Mouse (Mus musculus) heart, adult 2 months (tissue): Measurements from ENCODE around the gene Scd3. TPM values are rescaled to one million over a fixed set of nuclear protein-coding genes. Genes with fewer than 3 reads are reported as not detected.
"Not testable (repeated sequence)": the region's sequence is repeated elsewhere in the genome, so short reads cannot be mapped to it uniquely, and the experiment has no call there.

Source experiments
- DNase-seq, 2 experiments: peaks; one replicate each; pipeline ENCODE4 v3.0.0; 2021
- H3K27ac ChIP-seq: fragments of 200-600 bp; 2 replicates; pipeline ENCODE4 v1.8.1; 2022
- H3K27me3 ChIP-seq: fragments of 200-500 bp; 2 replicates; pipeline ENCODE4 v1.6.1; 2012; ENCODE audit warnings: mild to moderate bottlenecking, low read length, inconsistent platforms, mixed read lengths; ENCODE audit not compliant: control insufficient read depth, insufficient read depth
- H3K36me3 ChIP-seq: fragments of 200-500 bp; 2 replicates; pipeline ENCODE4 v1.6.1; 2012; ENCODE audit warnings: low read length, inconsistent platforms; ENCODE audit not compliant: control insufficient read depth, insufficient read depth
- H3K4me1 ChIP-seq: fragments of 200-500 bp; 2 replicates; pipeline ENCODE4 v1.6.1; 2011; ENCODE audit warnings: low read length; ENCODE audit not compliant: control insufficient read depth, insufficient read depth
- H3K4me3 ChIP-seq: fragments of 200-600 bp; 2 replicates; pipeline ENCODE4 v1.8.1; 2022
- H3K79me2 ChIP-seq: fragments of 200-500 bp; replicated peaks from 2 replicates; pipeline ENCODE4 v1.6.1; 2012; ENCODE audit warnings: mild to moderate bottlenecking, inconsistent platforms, low read length, moderate library complexity, mixed read lengths; ENCODE audit not compliant: control insufficient read depth, insufficient read depth
- H3K9ac ChIP-seq: fragments of 200-500 bp; 2 replicates; pipeline ENCODE4 v1.6.1; 2012; ENCODE audit warnings: low read depth, mild to moderate bottlenecking, control low read depth, inconsistent platforms, low read length, mixed read lengths
- CTCF ChIP-seq: fragments of 200-600 bp; IDR thresholded peaks from 2 replicates; pipeline ENCODE4 v1.8.1; 2022; ENCODE audit warnings: antibody characterized with exemption, mild to moderate bottlenecking, moderate library complexity
- EP300 ChIP-seq: fragments of 200-500 bp; IDR thresholded peaks from 2 replicates; pipeline ENCODE4 v1.6.1; 2011; ENCODE audit warnings: low read depth, low read length, control low read depth; ENCODE audit not compliant: insufficient read depth
- POLR2A ChIP-seq: fragments of 200-500 bp; IDR thresholded peaks from 2 replicates; pipeline ENCODE4 v1.6.1; 2011; ENCODE audit warnings: mild to moderate bottlenecking, low read depth, low read length, control low read depth; ENCODE audit not compliant: insufficient read depth
- WGBS: fragments of 180-500 bp; shearing (Covaris S2); methylation state at CpG from one replicate; pipeline ENCODE4 v1.1.7; 2018; 5-methylcytosine and 5-hydroxymethylcytosine counted together
- intact Hi-C: fragments of 180-260 bp; cut with DNase I; formaldehyde crosslinking; loops from one replicate; pipeline ENCODE4 v1.15.1; 2025
- polyA plus RNA-seq: library from polyadenylated mRNA; depleted of rRNA; stranded (reverse); fragments of >200 nt; gene quantifications from 2 replicates; pipeline ENCODE4 v1.2.3, GENCODE M21; 2012
- total RNA-seq, 2 experiments: library from RNA; stranded (reverse); gene quantifications; 2 replicates each; pipeline ENCODE4 v1.2.3; 2021

The Scd3 gene
- total and polyA plus RNA-seq, 3 experiments: 0.13 to 0.37 TPM; not detected in 1

- intact Hi-C loops: no loop called here
- TF ChIP-seq POLR2A: no peak
- TF ChIP-seq EP300: no peak
- no peak for TF ChIP-seq CTCF
- Histone ChIP-seq H3K27me3 (no peaks in the 10 kb centered on the region), H3K4me1 (peaks cover 5% of the 10 kb centered on the region), H3K79me2 (no peaks in the 10 kb centered on the region), H3K4me3 (no peak overlapping the region), H3K36me3 (peaks cover 3% of the 10 kb centered on the region), H3K9ac (no peak overlapping the region), H3K27ac (no peak overlapping the region)
- DNase-seq: no peak
- 35% methylated on average over 5 of the region's 5 CpGs for whole genome bisulfite sequencing
These were observed 73.8 kb downstream of the Scd3 start for GRCm38 (mm10) chr19:44276861-44277260.

DNA sequence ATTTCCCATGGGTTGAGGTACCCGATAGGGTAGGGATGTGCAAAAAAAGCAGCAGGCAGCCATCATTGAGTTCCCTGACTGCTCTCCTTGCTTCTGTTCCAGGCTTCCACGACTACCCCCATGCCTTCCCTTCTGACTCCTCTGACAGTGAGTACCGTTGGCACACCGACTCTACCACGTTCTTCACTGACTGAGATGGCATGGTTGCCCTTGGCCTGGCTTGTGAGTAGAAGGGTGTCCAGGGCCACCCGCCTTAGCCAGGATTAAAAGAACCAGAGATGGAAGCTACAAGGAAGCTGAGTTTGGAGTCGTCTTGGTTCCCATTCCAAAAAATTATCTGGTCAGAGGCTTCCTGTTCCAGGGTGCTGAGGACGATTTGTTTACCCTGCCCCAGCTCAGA lies 74.9 kb downstream of the Scd3 start:
- DNase-seq: no peak
- H3K27me3 ChIP-seq: no peaks in the 10 kb centered on the region
- intact Hi-C loops: no loop called here
- no peak overlapping the region for H3K27ac ChIP-seq
- no peak for TF ChIP-seq POLR2A
- TF ChIP-seq EP300: no peak
- no peak for TF ChIP-seq CTCF
- no peaks in the 10 kb centered on the region for H3K79me2 ChIP-seq
- peaks cover 3% of the 10 kb centered on the region for H3K36me3 ChIP-seq
- peaks cover 5% of the 10 kb centered on the region for H3K4me1 ChIP-seq
- H3K9ac ChIP-seq: no peak overlapping the region
- WGBS: 79% methylated on average over 8 of the region's 8 CpGs
- H3K4me3 ChIP-seq: no peak overlapping the region

DNA sequence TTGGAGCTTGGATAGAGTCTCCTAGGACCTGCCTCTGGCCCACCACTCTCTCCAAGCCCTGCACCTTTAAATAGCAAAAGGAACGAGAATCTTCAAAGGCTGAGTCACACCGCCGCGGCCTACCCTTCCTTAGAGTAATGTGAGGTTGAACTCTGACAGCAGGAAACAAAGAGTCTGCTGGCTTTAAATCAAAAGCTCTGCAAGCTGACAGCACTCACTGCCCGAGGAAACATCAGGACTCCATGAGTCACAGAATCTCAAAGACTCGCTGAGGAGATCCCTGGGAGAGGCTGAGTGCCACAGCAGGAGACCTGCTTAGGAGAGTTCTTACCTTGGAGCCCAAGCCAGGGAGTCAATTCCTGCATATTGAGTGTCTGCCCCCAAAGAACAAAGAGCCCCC lies 77.7 kb downstream of the Scd3 start:
- 16% methylated on average over 6 of the region's 6 CpGs for WGBS
- Histone ChIP-seq H3K9ac (no peak overlapping the region), H3K79me2 (no peaks in the 10 kb centered on the region), H3K27ac (peak overlapping the region; percentile 54), H3K27me3 (no peaks in the 10 kb centered on the region), H3K4me1 (peaks cover 10% of the 10 kb centered on the region), H3K4me3 (no peak overlapping the region), H3K36me3 (peaks cover 3% of the 10 kb centered on the region)
- no peak for TF ChIP-seq POLR2A
- TF ChIP-seq EP300: no peak
- TF ChIP-seq CTCF: no peak
- intact Hi-C loops: no loop called here
- DNase-seq: no peak

GRCm38 (mm10) chr19:44281825-44282447 lies 78.9 kb downstream of the Scd3 start:
- intact Hi-C loops, H3K4me1 ChIP-seq, H3K9ac ChIP-seq, H3K36me3 ChIP-seq, H3K27me3 ChIP-seq, H3K79me2 ChIP-seq, DNase-seq, H3K27ac ChIP-seq, H3K4me3 ChIP-seq: not testable (repeated sequence)
- 46% methylated on average over 1 of the region's 1 CpGs for WGBS

- Histone ChIP-seq H3K9ac (no peak overlapping the region), H3K36me3 (peaks cover 3% of the 10 kb centered on the region), H3K4me3 (no peak overlapping the region), H3K27me3 (no peaks in the 10 kb centered on the region), H3K27ac (no peak overlapping the region), H3K79me2 (no peaks in the 10 kb centered on the region), H3K4me1 (peaks cover 8% of the 10 kb centered on the region)
- intact Hi-C loops: no loop called here
- WGBS: 63% methylated on average over 9 of the region's 9 CpGs
- DNase-seq: no peak
- TF ChIP-seq POLR2A: no peak
- TF ChIP-seq CTCF: no peak
- TF ChIP-seq EP300: no peak
These were observed 79.6 kb downstream of the Scd3 start for GRCm38 (mm10) chr19:44282534-44283156.

DNA sequence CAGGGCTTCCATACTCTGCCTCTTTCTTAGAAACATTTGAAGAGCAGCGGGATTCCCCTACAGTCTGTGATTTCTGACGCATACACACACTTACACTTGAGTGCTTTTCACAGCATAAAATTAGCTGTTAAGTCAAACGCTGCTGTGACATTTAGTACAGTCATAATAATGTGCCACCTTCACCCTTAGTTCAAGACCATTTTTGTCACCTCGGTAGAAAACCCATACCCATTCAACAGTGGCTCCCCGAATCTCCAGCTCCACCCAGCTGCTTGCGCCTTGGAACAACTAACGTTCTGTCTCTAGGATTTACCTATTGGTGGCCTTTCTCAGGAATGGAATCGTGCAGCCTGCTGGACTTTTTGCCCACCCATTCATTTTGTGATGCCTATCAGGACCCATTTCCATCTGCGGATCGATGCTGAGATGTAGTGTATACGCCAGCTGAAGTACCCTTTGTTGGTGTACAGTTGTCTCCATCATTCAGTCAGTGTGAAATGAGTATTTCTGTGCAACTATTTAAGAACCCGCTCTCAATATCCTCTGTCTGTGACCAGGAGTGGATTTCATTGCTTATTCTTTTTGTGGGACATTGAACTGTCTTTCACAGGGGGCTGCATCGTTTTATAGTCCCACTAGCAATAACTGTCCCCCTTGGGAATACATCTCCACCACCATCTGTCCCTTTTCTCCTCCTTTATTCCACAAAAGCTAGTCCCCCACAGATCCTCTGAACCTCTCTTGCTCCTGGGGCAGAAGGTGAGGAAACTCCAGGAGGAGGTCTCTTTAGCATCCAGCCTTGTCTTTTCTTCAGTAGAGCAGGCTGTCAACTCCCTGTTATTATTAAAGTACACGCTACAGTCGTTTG lies 80.3 kb downstream of the Scd3 start:
- Histone ChIP-seq H3K4me1 (peaks cover 8% of the 10 kb centered on the region), H3K27ac (peak overlapping the region; percentile 69), H3K27me3 (no peaks in the 10 kb centered on the region), H3K4me3 (peak overlapping the region; percentile 57), H3K79me2 (no peaks in the 10 kb centered on the region), H3K36me3 (peaks cover 3% of the 10 kb centered on the region), H3K9ac (peak overlapping the region; percentile 32; the same call in 1 of the 2 replicates)
- TF ChIP-seq CTCF (no peak), EP300 (no peak), POLR2A (no peak)
- WGBS: 66% methylated on average over 15 of the region's 15 CpGs
- DNase-seq: no peak
- intact Hi-C loops: no loop called here
